Mouse (Mus musculus) cerebellum, adult 2 months (tissue): ENCODE measurements at regions not wholly inside any gene's neighbourhood (a gene's known extent, or its start where the extent isn't known, plus 50 kb on each side); places are given as distances from the start of the nearest gene placed in this dataset.

Experiments used
- CTCF ChIP-seq: fragments of 200-500 bp; IDR thresholded peaks from 2 replicates; pipeline ENCODE4 v1.5.1; 2011; ENCODE audit warnings: low read depth, mild to moderate bottlenecking, control low read depth, low read length, moderate library complexity, borderline replicate concordance; ENCODE audit not compliant: insufficient read depth
- POLR2A ChIP-seq: fragments of 200-500 bp; IDR thresholded peaks from 2 replicates; pipeline ENCODE4 v1.6.1; 2011; ENCODE audit warnings: low read length, control low read depth, borderline replicate concordance; ENCODE audit not compliant: insufficient read depth

- TF ChIP-seq CTCF (no peak), POLR2A (no peak)
These were observed 61.9 kb upstream of the Unc5b start for GRCm38 (mm10) chr10:60893130-60893809.
